Mouse (Mus musculus): ENCODE data around the gene Adora2b.

DNA sequence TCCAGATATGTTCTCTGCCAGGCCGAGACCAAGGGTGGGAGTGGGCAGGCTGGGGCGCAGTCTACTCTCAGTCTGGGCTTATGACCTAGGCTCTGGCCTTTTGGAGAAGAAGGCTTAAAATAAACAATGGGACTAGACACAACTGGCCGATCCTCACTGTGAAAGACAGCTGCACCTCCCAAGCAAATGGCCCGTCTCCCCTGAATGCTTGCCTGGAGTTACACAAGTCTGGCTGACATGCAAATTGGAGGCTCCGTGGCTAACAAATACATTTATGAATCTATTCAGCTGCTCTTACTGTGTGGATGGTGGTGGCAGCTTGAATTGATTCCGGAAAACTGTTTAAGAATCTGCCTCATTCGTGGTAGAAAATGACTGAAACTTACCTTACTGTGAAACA is 16.9 kb downstream of the Adora2b start:
- TF ChIP-seq CTCF (IDR thresholded peaks at IDR 0.05; ENCODE audit: insufficient read depth, low read depth, low read length) (no peak), POLR2A (IDR thresholded peaks at IDR 0.05; ENCODE audit: insufficient read depth, low read depth, low read length) (no peak)

Data from olfactory bulb, adult 2 months (tissue).